Mouse (Mus musculus) ES-Bruce4 (cell line): ENCODE data around the gene Cntn6.

Experiments
- CTCF ChIP-seq: IDR thresholded peaks from one replicate; pipeline ENCODE4 v1.8.1; 2011; ENCODE audit warnings: low read depth, low read length
- EP300 ChIP-seq: IDR thresholded peaks from 2 replicates; pipeline ENCODE4 v1.6.1; 2011; ENCODE audit warnings: low read depth, low read length; ENCODE audit not compliant: insufficient read depth

DNA sequence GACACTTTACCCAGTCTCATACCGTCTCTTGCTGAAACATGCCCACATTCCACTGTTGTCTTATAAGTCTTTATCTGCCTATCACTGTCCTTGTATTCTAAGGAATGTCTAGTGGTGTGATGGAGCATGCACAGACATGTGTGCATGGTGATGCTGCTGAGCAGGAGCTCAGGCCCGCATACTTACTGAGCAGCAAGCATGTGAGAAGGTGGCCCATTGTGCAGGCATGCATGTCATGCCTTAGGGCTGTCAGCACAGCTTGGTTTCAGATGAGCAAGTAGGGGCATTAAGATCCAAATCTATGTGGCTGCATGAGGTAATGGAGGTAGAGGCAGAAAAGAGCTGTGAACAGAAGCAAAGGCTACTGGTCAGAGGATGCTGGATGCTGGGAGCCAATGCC, 323.0 kb downstream of the Cntn6 start:
- no peak for TF ChIP-seq CTCF
- no peak for TF ChIP-seq EP300
